Mouse (Mus musculus) CD8-positive naive resting alpha-beta T cell, adult 57 days (primary cell): ENCODE results near the gene Vmn1r139. TPM values are rescaled to one million over a fixed set of nuclear protein-coding genes. Genes with fewer than 3 reads are reported as not detected.

Experiments
- total RNA-seq: library from RNA; stranded (reverse); gene quantifications from one replicate; pipeline ENCODE4 v1.2.4, GENCODE M21; 2023

Gene Vmn1r139
- not detected for total RNA-seq

GRCm38 (mm10) chr7:22068757-22069156 is at the start of gene Vmn1r139:
TSS of gene Vmn1r139 (plus strand) at chr7:22069057.

GRCm38 (mm10) chr7:22028797-22029196 is 40.1 kb upstream of the Vmn1r139 start, which contains the start of gene Vmn1r138:
TSS of gene Vmn1r138 (minus strand) at chr7:22028897.

GRCm38 (mm10) chr7:22056205-22056604 is 12.7 kb upstream of the Vmn1r139 start, which contains the start of gene Gm6176:
TSS of gene Gm6176 (minus strand) at chr7:22056305.

GRCm38 (mm10) chr7:22118145-22118544 is 49.3 kb downstream of the Vmn1r139 start, which contains the start of gene Gm16451:
TSS of gene Gm16451 (minus strand) at chr7:22118245.

GRCm38 (mm10) chr7:22134641-22135040 is 65.8 kb downstream of the Vmn1r139 start, which contains the start of gene Gm10666:
TSS of gene Gm10666 (minus strand) at chr7:22134741.

Other genes starting within 250 kb of the Vmn1r139 start
- gene Vmn1r135, start 236.7 kb upstream of the Vmn1r139 start, total RNA-seq: not detected
- gene Gm5725, start 224.8 kb upstream of the Vmn1r139 start, total RNA-seq: not detected
- not detected for gene Gm5891, start 147.8 kb upstream of the Vmn1r139 start, total RNA-seq
- gene Vmn1r137, start 74.5 kb upstream of the Vmn1r139 start, total RNA-seq: not detected
- not detected for gene Vmn1r138, start 40.2 kb upstream of the Vmn1r139 start, total RNA-seq
- gene Gm6176, start 12.8 kb upstream of the Vmn1r139 start, total RNA-seq: not detected
- not detected for gene Gm16451, start 49.2 kb downstream of the Vmn1r139 start, total RNA-seq
- gene Gm10666, start 65.7 kb downstream of the Vmn1r139 start, total RNA-seq: not detected
- gene Vmn1r142, start 95.0 kb downstream of the Vmn1r139 start, total RNA-seq: not detected
- not detected for gene Vmn1r143, start 120.3 kb downstream of the Vmn1r139 start, total RNA-seq
- gene Gm8653, start 132.2 kb downstream of the Vmn1r139 start, total RNA-seq: not detected
- not detected for gene Gm8453, start 160.4 kb downstream of the Vmn1r139 start, total RNA-seq